Mouse (Mus musculus): ENCODE measurements around the gene Atg4c. TPM values are rescaled to one million over a fixed set of nuclear protein-coding genes. Genes with fewer than 3 reads are reported as not detected.

Gene Atg4c
- total and polyA plus RNA-seq, 3 experiments: 1.2 to 2.3 TPM; not detected in 1

DNA sequence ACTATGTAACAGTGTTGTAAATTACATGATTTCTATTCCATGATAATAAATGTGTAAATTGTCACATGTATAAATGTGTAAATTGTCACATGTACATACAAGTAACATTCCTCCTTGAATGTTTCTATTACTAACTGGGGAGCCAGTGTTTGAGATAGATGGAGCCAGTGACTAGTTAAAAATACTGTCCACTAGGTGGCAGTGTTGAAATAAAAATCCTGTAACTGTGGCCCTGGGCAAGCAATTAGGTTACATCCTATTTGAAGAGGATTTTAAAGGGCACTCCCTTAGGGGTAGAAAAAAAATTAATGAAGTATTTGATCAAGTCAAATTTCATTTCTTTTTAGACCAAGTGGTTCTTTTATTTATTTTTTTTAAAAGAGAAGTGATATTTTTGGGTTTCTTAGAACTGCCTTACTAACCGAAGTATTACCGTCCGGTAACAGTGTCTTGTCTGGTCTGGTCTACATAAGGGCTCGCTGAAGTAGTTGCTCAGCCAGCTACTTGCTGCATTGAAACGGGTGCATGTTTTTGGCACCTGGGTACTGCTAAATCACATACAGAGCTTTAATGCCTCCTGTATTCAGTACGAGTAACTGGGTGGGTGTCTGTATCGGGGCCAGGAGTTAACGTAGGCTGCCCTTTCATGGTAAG lies 41.6 kb downstream of the Atg4c start:
- Histone ChIP-seq H3K36me3 (ENCODE audit: control insufficient read depth in 1 of 2, insufficient read depth in 2 of 2, low read length in 2 of 2) (no peaks in the 10 kb centered on the region), H3K4me1 (ENCODE audit: control insufficient read depth in 1 of 2, insufficient read depth in 2 of 2, low read length in 2 of 2) (no peaks in the 10 kb centered on the region), H3K4me3 (ENCODE audit: control insufficient read depth in 1 of 2, insufficient read depth in 1 of 2, low read depth in 2 of 2, low read length in 2 of 2) (no peak overlapping the region), H3K27me3 (ENCODE audit: control insufficient read depth in 1 of 2, insufficient read depth in 2 of 2, low read length in 2 of 2) (no peaks in the 10 kb centered on the region), H3K27ac (ENCODE audit: control insufficient read depth, low read depth, low read length) (no peak overlapping the region), H3K79me2 (ENCODE audit: control insufficient read depth, insufficient read depth, low read length, poor library complexity) (no peaks in the 10 kb centered on the region), H3K9ac (ENCODE audit: control insufficient read depth, low read depth, low read length, poor library complexity, severe bottlenecking) (no peak overlapping the region), H3K9me3 (replicated peaks; ENCODE audit: insufficient read depth, low read length) (no peaks in the 10 kb centered on the region)
- TF ChIP-seq GABPA (IDR thresholded peaks at IDR 0.05; ENCODE audit: low read depth, low read length) (no peak), JUND (IDR thresholded peaks at IDR 0.05; ENCODE audit: low read depth, low read length) (no peak), ETS1 (IDR thresholded peaks at IDR 0.05; ENCODE audit: low read depth, low read length) (no peak), CTCF (IDR thresholded peaks at IDR 0.05 in 2 of 3, conservative IDR thresholded peaks at IDR 0.05 in 1 of 3; ENCODE audit: control insufficient read depth in 1 of 3, insufficient read depth in 1 of 3, low read depth in 2 of 3, low read length in 3 of 3, poor library complexity in 1 of 3, severe bottlenecking in 1 of 3) (peak in 2 of 3 experiments; percentile 31 to 74; a peak in 3 of 6 replicates), ZKSCAN1 (IDR thresholded peaks at IDR 0.05; ENCODE audit: low read depth, low read length) (no peak), NRF1 (IDR thresholded peaks at IDR 0.05; ENCODE audit: insufficient read depth, low read depth, low read length, poor library complexity, severe bottlenecking) (no peak), TCF12 (IDR thresholded peaks at IDR 0.05; ENCODE audit: low read depth, low read length) (no peak), POLR2A (IDR thresholded peaks at IDR 0.05; ENCODE audit: control insufficient read depth in 1 of 2, insufficient read depth in 1 of 2, low read depth in 1 of 2, low read length in 2 of 2, poor library complexity in 1 of 2) (no peak), RAD21 (IDR thresholded peaks at IDR 0.05; ENCODE audit: low read depth, low read length) (peak; percentile 75), MXI1 (IDR thresholded peaks at IDR 0.05; ENCODE audit: low read depth, low read length) (no peak), BHLHE40 (IDR thresholded peaks at IDR 0.05; ENCODE audit: borderline replicate concordance, low read depth, low read length) (no peak), USF2 (IDR thresholded peaks at IDR 0.05; ENCODE audit: borderline replicate concordance in 1 of 2, insufficient read depth in 1 of 2, low read depth in 1 of 2, low read length in 2 of 2) (no peak), ZNF384 (IDR thresholded peaks at IDR 0.05; ENCODE audit: low read depth, low read length) (no peak), CHD1 (IDR thresholded peaks at IDR 0.05; ENCODE audit: low read depth, low read length) (no peak), HCFC1 (IDR thresholded peaks at IDR 0.05; ENCODE audit: low read depth, low read length) (no peak), MYC (IDR thresholded peaks at IDR 0.05; ENCODE audit: low read depth, low read length) (no peak), MAFK (IDR thresholded peaks at IDR 0.05; ENCODE audit: borderline replicate concordance, low read depth, low read length) (no peak), SMC3 (IDR thresholded peaks at IDR 0.05; ENCODE audit: low read depth, low read length) (peak; percentile 55), TBP (IDR thresholded peaks at IDR 0.05; ENCODE audit: low read depth, low read length) (no peak), USF1 (IDR thresholded peaks at IDR 0.05; ENCODE audit: low read depth, low read length) (no peak), CHD2 (IDR thresholded peaks at IDR 0.05; ENCODE audit: low read length) (no peak), E2F4 (IDR thresholded peaks at IDR 0.05; ENCODE audit: borderline replicate concordance, low read depth, low read length) (no peak), MAZ (IDR thresholded peaks at IDR 0.05; ENCODE audit: low read depth, low read length) (no peak), RCOR1 (IDR thresholded peaks at IDR 0.05; ENCODE audit: low read depth, low read length) (no peak), ZC3H11A (IDR thresholded peaks at IDR 0.05; ENCODE audit: low read depth, low read length) (peak; percentile 40; the same call in 1 of the 2 replicates), EP300 (IDR thresholded peaks at IDR 0.05; ENCODE audit: low read depth in 1 of 2, low read length in 2 of 2) (no peak), MYB (IDR thresholded peaks at IDR 0.05; ENCODE audit: low read depth, low read length) (no peak), UBTF (IDR thresholded peaks at IDR 0.05; ENCODE audit: borderline replicate concordance, insufficient read depth, low read depth, low read length) (no peak), ELF1 (IDR thresholded peaks at IDR 0.05; ENCODE audit: low read depth, low read length) (no peak), ZMIZ1 (IDR thresholded peaks at IDR 0.05; ENCODE audit: low read depth, low read length) (no peak), POLR2AphosphoS2 (IDR thresholded peaks at IDR 0.05; ENCODE audit: low read length) (no peak), TAL1 (IDR thresholded peaks at IDR 0.05; ENCODE audit: low read length) (no peak)
- DNase-seq (ENCODE audit: low read depth, low spot score): peak; percentile 67
